Mouse (Mus musculus) MEL (cell line): Measurements from ENCODE around the gene Ablim1.

Experiments
- CHD2 ChIP-seq: IDR thresholded peaks from 2 replicates; pipeline ENCODE4 v1.6.1; 2011; ENCODE audit warnings: low read length, improper control_type of control experiment
- CTCF ChIP-seq, 3 experiments: IDR thresholded peaks in 2 of 3; conservative IDR thresholded peaks in 1 of 3; 2 replicates each; pipeline ENCODE4 v1.5.1; 2011 to 2012; ENCODE audit warnings: low read length in 3 of 3, low read depth in 2 of 3, mild to moderate bottlenecking in 2 of 3, improper control_type of control experiment in 1 of 3, inconsistent platforms in 1 of 3, mixed read lengths in 1 of 3, moderate library complexity in 1 of 3; ENCODE audit not compliant: control insufficient read depth in 1 of 3, insufficient read depth in 1 of 3, poor library complexity in 1 of 3, severe bottlenecking in 1 of 3
- EP300 ChIP-seq, 2 experiments: IDR thresholded peaks; 2 replicates each; pipeline ENCODE4 v1.6.1; 2011; ENCODE audit warnings: improper control_type of control experiment in 2 of 2, low read length in 2 of 2, low read depth in 1 of 2, mild to moderate bottlenecking in 1 of 2
- GATA1 ChIP-seq: IDR thresholded peaks from 2 replicates; pipeline ENCODE4 v1.6.1; 2011; ENCODE audit warnings: low read depth, low read length, improper control_type of control experiment
- MAFK ChIP-seq: IDR thresholded peaks from 2 replicates; pipeline ENCODE4 v1.6.1; 2011; ENCODE audit warnings: low read depth, mild to moderate bottlenecking, low read length, improper control_type of control experiment, borderline replicate concordance
- MEF2A ChIP-seq: IDR thresholded peaks from 2 replicates; pipeline ENCODE4 v1.6.1; 2014; ENCODE audit warnings: low read depth, mild to moderate bottlenecking, inconsistent platforms, low read length, improper control_type of control experiment; ENCODE audit not compliant: poor library complexity, insufficient replicate concordance, severe bottlenecking; ENCODE audit errors: extremely low read depth
- RCOR1 ChIP-seq: IDR thresholded peaks from 2 replicates; pipeline ENCODE4 v1.6.1; 2012; ENCODE audit warnings: low read depth, mild to moderate bottlenecking, inconsistent platforms, low read length, improper control_type of control experiment
- TBP ChIP-seq: IDR thresholded peaks from 2 replicates; pipeline ENCODE4 v1.8.0; 2011; ENCODE audit warnings: low read depth, low read length, improper control_type of control experiment
- USF1 ChIP-seq: IDR thresholded peaks from 2 replicates; pipeline ENCODE4 v1.6.1; 2014; ENCODE audit warnings: low read depth, mild to moderate bottlenecking, inconsistent platforms, low read length, improper control_type of control experiment, moderate library complexity
- USF2 ChIP-seq, 2 experiments: IDR thresholded peaks; 2 replicates each; pipeline ENCODE4 v1.6.1; 2011 to 2012; ENCODE audit warnings: improper control_type of control experiment in 2 of 2, low read length in 2 of 2, borderline replicate concordance in 1 of 2, inconsistent platforms in 1 of 2, low read depth in 1 of 2, mild to moderate bottlenecking in 1 of 2; ENCODE audit not compliant: insufficient read depth in 1 of 2

DNA sequence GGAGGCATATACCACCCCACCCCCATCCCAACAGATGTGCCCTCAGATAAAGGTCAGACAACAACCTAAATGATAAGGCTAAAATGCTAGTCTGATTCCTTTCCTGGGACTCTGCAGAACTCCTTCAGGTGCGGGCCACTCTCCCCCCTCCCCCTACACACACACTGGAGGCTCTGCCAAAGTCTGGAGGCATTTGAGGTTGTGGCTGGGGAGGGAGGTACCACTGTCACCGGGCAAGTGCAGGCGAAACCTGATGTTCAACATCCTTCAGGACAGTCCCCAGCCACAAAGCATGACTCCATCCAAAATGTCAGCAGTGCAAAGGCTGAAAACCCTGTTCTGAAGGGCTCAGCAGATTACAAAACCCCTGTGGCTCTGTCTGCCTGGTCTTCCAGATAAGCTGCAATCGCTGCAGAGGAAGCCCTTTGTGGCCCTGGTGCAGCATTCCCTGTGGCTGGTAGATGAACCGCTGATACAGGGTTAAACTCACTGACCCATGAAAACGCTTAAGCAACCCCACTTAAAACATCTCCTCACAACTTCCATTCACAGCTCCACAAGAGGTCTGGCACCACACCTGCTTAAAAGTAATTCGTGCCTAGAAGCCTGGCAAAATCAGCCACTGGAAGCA lies 197.7 kb downstream of the Ablim1 start:
- TF ChIP-seq TBP (no peak), EP300 (IDR thresholded peaks at IDR 0.05; ENCODE audit: low read depth in 1 of 2, low read length in 2 of 2) (peak in 1 of 2 experiments; percentile 40; a peak in 3 of 4 replicates), CTCF (IDR thresholded peaks at IDR 0.05 in 2 of 3, conservative IDR thresholded peaks at IDR 0.05 in 1 of 3; ENCODE audit: control insufficient read depth in 1 of 3, insufficient read depth in 1 of 3, low read depth in 2 of 3, low read length in 3 of 3, poor library complexity in 1 of 3, severe bottlenecking in 1 of 3) (no peak), MAFK (no peak), USF2 (IDR thresholded peaks at IDR 0.05; ENCODE audit: borderline replicate concordance in 1 of 2, insufficient read depth in 1 of 2, low read depth in 1 of 2, low read length in 2 of 2) (no peak), CHD2 (no peak), RCOR1 (0 out of 2 replicates have a peak, but pooled peaks have one; percentile 26), USF1 (no peak), MEF2A (no peak), GATA1 (no peak)
